Mouse (Mus musculus) skeletal muscle tissue, adult 2 months (tissue): Measurements from ENCODE around the gene Nup37.

Source experiments
- DNase-seq: peaks from one replicate; pipeline ENCODE4 v3.0.0-alpha.2; 2012; ENCODE audit warnings: low read depth, low spot score

Gene Nup37

DNA sequence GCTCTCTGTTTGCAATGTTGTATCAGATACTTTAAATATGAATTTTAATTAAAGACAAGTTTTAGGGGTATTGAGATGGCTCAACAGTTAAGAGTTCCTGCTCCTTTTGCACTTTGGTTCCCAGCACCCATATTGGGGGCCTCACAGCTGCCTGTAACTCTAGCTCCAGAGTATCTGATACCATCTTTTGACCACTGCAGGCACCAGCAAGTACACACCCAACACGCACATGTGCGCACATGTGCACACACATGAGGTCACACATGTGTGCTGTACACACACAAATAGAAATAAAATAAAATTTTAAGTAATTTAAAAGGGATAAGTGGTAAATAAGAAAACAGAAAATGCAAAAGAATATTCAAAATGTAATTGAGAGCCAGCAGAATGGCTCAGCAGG lies 81.2 kb downstream of the Nup37 start:
- no peak for DNase-seq
